Mouse (Mus musculus) stomach, postnatal 0 days (tissue): Measurements from ENCODE around the gene P4ha2. TPM values are rescaled to one million over a fixed set of nuclear protein-coding genes. Genes with fewer than 3 reads are reported as not detected.
A peak's percentile ranks its signal among the peaks of the same experiment; 100 is the strongest.

ENCODE experiments used
- ATAC-seq: fragments of 200-750 bp; cut with Nextera tagmentation; 2 replicates; pipeline ENCODE4 v1.8.0; 2017; ENCODE audit not compliant: low FRiP score, low TSS enrichment
- DNase-seq: peaks from one replicate; pipeline ENCODE4 v3.0.0-alpha.2; 2016; ENCODE audit warnings: low spot score
- H3K27ac ChIP-seq: fragments of 300-500 bp; sonication (generic); replicated peaks from 2 replicates; pipeline ENCODE4 v1.5.1; 2014; ENCODE audit warnings: mild to moderate bottlenecking, control low read depth
- H3K27me3 ChIP-seq: fragments of 300-500 bp; sonication (generic); 2 replicates; pipeline ENCODE4 v1.6.1; 2014; ENCODE audit warnings: low read length; ENCODE audit not compliant: control insufficient read depth, insufficient read depth
- H3K36me3 ChIP-seq: fragments of 300-500 bp; sonication (generic); 2 replicates; pipeline ENCODE4 v1.6.1; 2014; ENCODE audit warnings: low read length, mixed read lengths; ENCODE audit not compliant: control insufficient read depth, insufficient read depth
- H3K4me1 ChIP-seq: fragments of 300-500 bp; sonication (generic); replicated peaks from 2 replicates; pipeline ENCODE4 v1.6.1; 2014; ENCODE audit warnings: antibody characterized with exemption; ENCODE audit not compliant: control insufficient read depth, insufficient read depth
- H3K4me2 ChIP-seq: fragments of 300-500 bp; sonication (generic); replicated peaks from 2 replicates; pipeline ENCODE4 v1.6.1; 2014; ENCODE audit warnings: low read depth, mild to moderate bottlenecking, control low read depth, moderate library complexity
- H3K4me3 ChIP-seq: fragments of 300-500 bp; sonication (generic); 2 replicates; pipeline ENCODE4 v1.5.1; 2014; ENCODE audit warnings: low read depth, low read length, control low read depth
- H3K9ac ChIP-seq: fragments of 300-500 bp; sonication (generic); 2 replicates; pipeline ENCODE4 v1.6.1; 2014; ENCODE audit warnings: mild to moderate bottlenecking, low read length, control low read depth, mixed read lengths
- H3K9me3 ChIP-seq: fragments of 300-500 bp; sonication (generic); 2 replicates; pipeline ENCODE4 v1.6.1; 2016; ENCODE audit warnings: low read length; ENCODE audit not compliant: control insufficient read depth
- CTCF ChIP-seq: IDR thresholded peaks from 2 replicates; pipeline ENCODE4 v1.5.1; 2016; ENCODE audit warnings: antibody characterized with exemption, low read depth, mild to moderate bottlenecking, moderate library complexity
- EP300 ChIP-seq: optimal IDR thresholded peaks from 2 replicates; pipeline ENCODE3; 2016; ENCODE audit warnings: antibody characterized with exemption
- WGBS: fragments of 180-500 bp; shearing (Covaris S2); extraction: QIAGEN DNeasy Blood & Tissue Kit; methylation state at CpG from one replicate; pipeline ENCODE4 v1.1.7; 2014; 5-methylcytosine and 5-hydroxymethylcytosine counted together
- polyA plus RNA-seq: library from polyadenylated mRNA; unstranded; fragments of >200 nt; fragmentation: Nextera tagmentation; extraction: Ambion mirVana; gene quantifications from 2 replicates; pipeline ENCODE4 v1.2.1, GENCODE M21; 2015

Gene P4ha2
- polyA plus RNA-seq, 1 experiment from 2014 or later: 30.2 TPM

GRCm38 (mm10) chr11:54071726-54072445 lies 28.0 kb upstream of the P4ha2 start:
- H3K4me1 ChIP-seq: peaks cover 12% of the 10 kb centered on the region
- TF ChIP-seq CTCF (no peak), EP300 (no peak)
- WGBS: 79% methylated on average over 5 of the region's 5 CpGs
- H3K4me2 ChIP-seq: no peak overlapping the region
- H3K9me3 ChIP-seq: no peaks in the 10 kb centered on the region
- ATAC-seq: no peak
- no peaks in the 10 kb centered on the region for H3K27me3 ChIP-seq
- 0 out of 2 replicates have a peak overlapping the region, but pooled peaks have one; percentile 18 for H3K27ac ChIP-seq
- DNase-seq: no peak
- H3K36me3 ChIP-seq: no peaks in the 10 kb centered on the region
- H3K9ac ChIP-seq: no peak overlapping the region
- H3K4me3 ChIP-seq: no peak overlapping the region

GRCm38 (mm10) chr11:54073291-54073690 lies 26.6 kb upstream of the P4ha2 start:
- Histone ChIP-seq H3K9me3 (no peaks in the 10 kb centered on the region), H3K9ac (no peak overlapping the region), H3K4me2 (no peak overlapping the region), H3K4me1 (peaks cover 12% of the 10 kb centered on the region), H3K36me3 (no peaks in the 10 kb centered on the region), H3K27me3 (no peaks in the 10 kb centered on the region), H3K27ac (no peak overlapping the region), H3K4me3 (no peak overlapping the region)
- no peak for ATAC-seq
- TF ChIP-seq CTCF (no peak), EP300 (no peak)
- no peak for DNase-seq
- 40% methylated on average over 4 of the region's 4 CpGs for WGBS

- no peak overlapping the region for H3K4me3 ChIP-seq
- no peaks in the 10 kb centered on the region for H3K27me3 ChIP-seq
- DNase-seq (no peak), ATAC-seq (no peak)
- no peaks in the 10 kb centered on the region for H3K36me3 ChIP-seq
- H3K4me2 ChIP-seq: no peak overlapping the region
- no peak overlapping the region for H3K9ac ChIP-seq
- 79% methylated on average over 6 of the region's 6 CpGs for WGBS
- TF ChIP-seq CTCF (no peak), EP300 (no peak)
- peaks cover 12% of the 10 kb centered on the region for H3K4me1 ChIP-seq
- H3K9me3 ChIP-seq: no peaks in the 10 kb centered on the region
- H3K27ac ChIP-seq: no peak overlapping the region
Observed at GRCm38 (mm10) chr11:54075353-54075752, 24.5 kb upstream of the P4ha2 start.

GRCm38 (mm10) chr11:54076101-54076500 lies 23.8 kb upstream of the P4ha2 start:
- H3K27me3 ChIP-seq: no peaks in the 10 kb centered on the region
- no peaks in the 10 kb centered on the region for H3K9me3 ChIP-seq
- H3K27ac ChIP-seq: no peak overlapping the region
- no peak overlapping the region for H3K4me3 ChIP-seq
- peaks cover 12% of the 10 kb centered on the region for H3K4me1 ChIP-seq
- H3K36me3 ChIP-seq: no peaks in the 10 kb centered on the region
- TF ChIP-seq CTCF (no peak), EP300 (no peak)
- DNase-seq (no peak), ATAC-seq (no peak)
- WGBS: 92% methylated on average over 1 of the region's 1 CpGs
- no peak overlapping the region for H3K4me2 ChIP-seq
- H3K9ac ChIP-seq: no peak overlapping the region

GRCm38 (mm10) chr11:54080435-54080834 lies 19.5 kb upstream of the P4ha2 start:
- TF ChIP-seq CTCF (no peak), EP300 (no peak)
- no peaks in the 10 kb centered on the region for H3K36me3 ChIP-seq
- WGBS: 29% methylated on average over 7 of the region's 7 CpGs
- H3K27ac ChIP-seq: peak overlapping the region; percentile 45; the same call in 1 of the 2 replicates
- no peak overlapping the region for H3K4me3 ChIP-seq
- H3K9me3 ChIP-seq: no peaks in the 10 kb centered on the region
- no peak overlapping the region for H3K4me2 ChIP-seq
- peak; percentile 58 for DNase-seq
- no peaks in the 10 kb centered on the region for H3K4me1 ChIP-seq
- H3K27me3 ChIP-seq: no peaks in the 10 kb centered on the region
- no peak overlapping the region for H3K9ac ChIP-seq
- ATAC-seq: peak; percentile 82

DNA sequence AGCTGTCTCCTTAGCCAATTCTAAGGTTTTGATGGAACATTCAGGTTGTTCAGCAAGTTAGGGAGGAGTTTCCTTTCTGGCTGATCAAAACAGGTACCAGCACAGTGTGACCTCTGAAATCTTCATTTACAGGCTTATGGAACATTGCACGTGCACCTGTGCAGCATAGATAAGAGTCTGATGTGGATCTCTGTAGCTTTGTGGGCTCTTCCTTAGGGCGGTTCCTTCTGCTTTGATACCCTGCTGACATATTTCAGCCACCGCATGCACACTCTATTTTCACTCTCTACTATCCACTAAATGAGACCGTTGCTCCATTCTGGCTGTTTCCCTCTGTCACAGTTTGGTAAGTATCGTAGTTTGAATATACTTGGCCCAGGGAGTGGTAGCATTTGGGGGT lies 17.2 kb upstream of the P4ha2 start:
- Histone ChIP-seq H3K9ac (no peak overlapping the region), H3K36me3 (no peaks in the 10 kb centered on the region), H3K4me1 (no peaks in the 10 kb centered on the region), H3K4me3 (no peak overlapping the region), H3K27me3 (no peaks in the 10 kb centered on the region), H3K27ac (no peak overlapping the region), H3K4me2 (no peak overlapping the region), H3K9me3 (no peaks in the 10 kb centered on the region)
- WGBS: 88% methylated on average over 5 of the region's 5 CpGs
- TF ChIP-seq EP300 (no peak), CTCF (no peak)
- DNase-seq: no peak
- ATAC-seq: no peak
